8 mouse cellular contexts compared by ENCODE assay signal in the genomic region with DNA sequence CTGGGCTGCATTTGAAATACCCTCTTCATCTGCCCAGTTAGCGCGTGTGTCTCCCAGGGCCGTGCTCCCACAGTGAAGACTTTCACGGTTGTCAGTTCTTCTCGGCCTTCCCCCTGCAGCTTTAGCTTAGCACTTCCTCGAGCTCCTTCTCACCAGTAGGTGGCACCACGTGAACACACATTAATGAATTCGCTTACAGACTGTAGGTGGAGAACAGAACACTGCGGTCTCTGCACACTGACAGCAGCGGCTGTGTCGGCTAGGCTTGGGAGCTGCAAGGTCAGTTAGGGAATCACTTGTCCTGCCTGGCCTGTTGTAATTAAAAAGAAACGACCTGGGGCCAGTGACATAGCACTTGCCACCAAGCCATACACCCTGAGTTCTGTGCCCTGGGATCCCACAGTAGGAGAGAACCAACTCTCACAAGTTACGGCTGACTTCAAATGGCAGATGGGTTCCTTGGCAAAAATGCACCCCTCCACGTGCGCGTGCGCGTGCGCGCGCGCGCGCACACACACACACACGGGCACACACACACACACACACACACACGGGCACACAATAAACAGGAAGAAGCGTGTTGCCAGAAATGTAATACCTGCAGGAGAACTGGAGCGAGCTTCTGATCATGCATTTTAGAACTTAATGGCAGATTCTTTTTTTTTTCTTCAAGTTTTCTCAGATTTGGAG. TPM values are rescaled to one million over a fixed set of nuclear protein-coding genes. Genes with fewer than 3 reads are reported as not detected.
DNase-seq lines count a peak whose midpoint lies in the region; ATAC-seq lines count a peak whose summit lies in the region.

No protein-coding gene starts in this region.

- no peaks in the 10 kb centered on the region for H3K27me3 ChIP-seq in hindbrain, embryonic 16.5 days (replicated peaks; ENCODE audit: control insufficient read depth, insufficient read depth, low read length)

- H3K27ac ChIP-seq in hindbrain, embryonic 16.5 days (ENCODE audit: low read depth, low read length), result no peak overlapping the region

- peak overlapping the region; percentile 18 for H3K4me3 ChIP-seq in hindbrain, embryonic 16.5 days (ENCODE audit: low read length)

- peak; percentile 88 for DNase-seq in T-cell, adult 2 months (ENCODE audit: low spot score)
- DNase-seq in cerebellum, postnatal 4 days (ENCODE audit: low spot score in 2 of 2), result peak; percentile 70 to 85
- DNase-seq in gastrocnemius, adult 18-20 months (ENCODE audit: low spot score), result peak; percentile 91
- peak; percentile 87 to 90 for DNase-seq in left cerebral cortex, adult 18-20 months (ENCODE audit: low spot score in 2 of 2)
- peak; percentile 83 to 91 for DNase-seq in lung, postnatal 4 days
- peak; percentile 95 for DNase-seq in retina, postnatal 1 day
- DNase-seq in thymus, postnatal 4 days, result peak; percentile 93

- H3K4me2 ChIP-seq in hindbrain, embryonic 16.5 days (ENCODE audit: low read length), result peak overlapping the region; percentile 57

- WGBS in hindbrain, embryonic 16.5 days, result 9% methylated on average over 28 of the region's 28 CpGs

- peaks cover 13% of the 10 kb centered on the region for H3K4me1 ChIP-seq in hindbrain, embryonic 16.5 days (ENCODE audit: control insufficient read depth, insufficient read depth, low read depth, low read length)

- H3K9ac ChIP-seq in hindbrain, embryonic 16.5 days (ENCODE audit: low read depth, low read length), result peak overlapping the region; percentile 56

- no peaks in the 10 kb centered on the region for H3K9me3 ChIP-seq in hindbrain, embryonic 16.5 days (ENCODE audit: control insufficient read depth, low read length)

- ATAC-seq in hindbrain, embryonic 16.5 days, result peak; percentile 88

- H3K36me3 ChIP-seq in hindbrain, embryonic 16.5 days (ENCODE audit: control insufficient read depth, insufficient read depth, low read length), result no peaks in the 10 kb centered on the region

RNA-seq across cellular contexts. Expression of a gene that starts 11.5 kb away (rescaled TPM):
- 100 to 1,000 TPM; 308 to 335 TPM for total RNA-seq in gastrocnemius, adult 18-20 months (2021)
- 360 and 404 TPM in 2 replicates for polyA plus RNA-seq in hindbrain, embryonic 16.5 days (2015; fragmentation: Nextera tagmentation; extraction: Ambion mirVana)
- total RNA-seq in left cerebral cortex, adult 18-20 months (2021), result 100 to 1,000 TPM; 298 to 323 TPM

RNA-seq across cellular contexts. Expression of a gene that starts 43.1 kb away (rescaled TPM):
- total RNA-seq in gastrocnemius, adult 18-20 months (2021), result not detected
- 4.5 and 4.7 TPM in 2 replicates for polyA plus RNA-seq in hindbrain, embryonic 16.5 days (2015; fragmentation: Nextera tagmentation; extraction: Ambion mirVana)
- total RNA-seq in left cerebral cortex, adult 18-20 months (2021), result 1 to 10 TPM; 7.8 to 8.5 TPM

Comparison
In these comparisons a context has a peak if more than half of its experiments do, and no peak if none do; other contexts are left out.
1. RNA of a gene that starts 43.1 kb away (total RNA-seq): 7.8 to 8.5 TPM in left cerebral cortex, adult 18-20 months; not detected in gastrocnemius, adult 18-20 months; every median in the first group is over 4 times any median in the second.
2. Peak in every context shown above with its lines, with median percentiles within 50 percentile points of each other: DNase-seq.